In genomic region chr10:43517836-43518235, GRCm38 (mm10) we compare ENCODE assay signal across 8 mouse cellular contexts. TPM values are rescaled to one million over a fixed set of nuclear protein-coding genes. Genes with fewer than 3 reads are reported as not detected.
DNase-seq lines count a peak whose midpoint lies in the region; ATAC-seq and TF ChIP-seq lines count a peak whose summit lies in the region.

No protein-coding gene starts in this region.

- no peaks in the 10 kb centered on the region for H3K9me3 ChIP-seq in heart, embryonic 11.5 days (replicated peaks; ENCODE audit: control insufficient read depth, low read length)
- no peaks in the 10 kb centered on the region for H3K9me3 ChIP-seq in kidney, embryonic 15.5 days (replicated peaks)

- TF ChIP-seq CTCF in heart, adult 2 months (IDR thresholded peaks at IDR 0.05) = no peak

- TF ChIP-seq POLR2A in heart, adult 2 months (IDR thresholded peaks at IDR 0.05; ENCODE audit: insufficient read depth, low read depth, low read length) = no peak

- peak; percentile 41 to 58 for DNase-seq in heart, adult 2 months
- DNase-seq in heart, adult 9 months (ENCODE audit: low spot score in 2 of 2) = peak; percentile 26 to 42
- peak; percentile 85 for DNase-seq in lung, postnatal 36 days
- no peak for DNase-seq in adipocyte (ENCODE audit: low spot score)
- DNase-seq in cerebellum, adult 8-10 months = no peak
- DNase-seq in right cerebral cortex, postnatal 14 days = no peak

- H3K4me2 ChIP-seq in heart, embryonic 11.5 days = no peak overlapping the region
- H3K4me2 ChIP-seq in kidney, embryonic 15.5 days = peak overlapping the region; percentile 36; the same call in 1 of the 2 replicates

- H3K4me1 ChIP-seq in heart, adult 2 months (ENCODE audit: control insufficient read depth, insufficient read depth, low read length) = peaks cover 8% of the 10 kb centered on the region; the same call in 1 of the 2 replicates
- no peaks in the 10 kb centered on the region for H3K4me1 ChIP-seq in heart, embryonic 11.5 days (ENCODE audit: control insufficient read depth, insufficient read depth, low read length)
- H3K4me1 ChIP-seq in kidney, embryonic 15.5 days = peaks cover 26% of the 10 kb centered on the region

- no peaks in the 10 kb centered on the region for H3K79me2 ChIP-seq in heart, adult 2 months (replicated peaks; ENCODE audit: control insufficient read depth, insufficient read depth, low read length)

- intact Hi-C loops in heart, adult 2 months (cut with DNase I) = no loop called here

- no peaks in the 10 kb centered on the region for H3K27me3 ChIP-seq in heart, adult 2 months (ENCODE audit: control insufficient read depth, insufficient read depth, low read length)
- H3K27me3 ChIP-seq in heart, embryonic 11.5 days (ENCODE audit: control insufficient read depth, insufficient read depth, low read length) = no peaks in the 10 kb centered on the region
- H3K27me3 ChIP-seq in kidney, embryonic 15.5 days = no peaks in the 10 kb centered on the region

- H3K27ac ChIP-seq in heart, adult 2 months = peak overlapping the region; percentile 12; the same call in 1 of the 2 replicates
- no peak overlapping the region for H3K27ac ChIP-seq in heart, embryonic 11.5 days (ENCODE audit: low read depth, low read length)
- H3K27ac ChIP-seq in kidney, embryonic 15.5 days = peak overlapping the region; percentile 74

- ATAC-seq in heart, embryonic 11.5 days (replicated peaks; ENCODE audit: insufficient number of reproducible peaks, low FRiP score, low TSS enrichment) = no peak
- peak; percentile 42; the same call in 1 of the 2 replicates for ATAC-seq in kidney, embryonic 15.5 days (replicated peaks; ENCODE audit: low FRiP score)

- TF ChIP-seq EP300 in heart, adult 2 months (IDR thresholded peaks at IDR 0.05; ENCODE audit: insufficient read depth, low read depth, low read length) = no peak

- H3K9ac ChIP-seq in heart, adult 2 months (ENCODE audit: low read depth, low read length) = no peak overlapping the region
- no peak overlapping the region for H3K9ac ChIP-seq in heart, embryonic 11.5 days (ENCODE audit: low read depth, low read length)
- H3K9ac ChIP-seq in kidney, embryonic 15.5 days = no peak overlapping the region

- no peak overlapping the region for H3K4me3 ChIP-seq in heart, adult 2 months
- no peak overlapping the region for H3K4me3 ChIP-seq in heart, embryonic 11.5 days (ENCODE audit: low read depth, low read length)
- H3K4me3 ChIP-seq in kidney, embryonic 15.5 days (replicated peaks) = no peak overlapping the region

- 37% methylated on average over 4 of the region's 4 CpGs for WGBS in heart, adult 2 months
- 60% methylated on average over 4 of the region's 4 CpGs for WGBS in heart, embryonic 11.5 days (ENCODE audit: insufficient replicate concordance)
- WGBS in kidney, embryonic 15.5 days = 58% methylated on average over 4 of the region's 4 CpGs

- H3K36me3 ChIP-seq in heart, adult 2 months (ENCODE audit: control insufficient read depth, insufficient read depth, low read length) = no peaks in the 10 kb centered on the region
- peaks cover 5% of the 10 kb centered on the region; the same call in 1 of the 2 replicates for H3K36me3 ChIP-seq in heart, embryonic 11.5 days (ENCODE audit: control insufficient read depth, insufficient read depth, low read length)
- peaks cover 23% of the 10 kb centered on the region for H3K36me3 ChIP-seq in kidney, embryonic 15.5 days

RNA-seq across cellular contexts. Expression of gene Gm9803, which starts 6.0 kb away (rescaled TPM):
- 10 to 100 TPM in 1 of 2 experiments, 1 to 10 TPM in 1; 7.9 to 18.6 TPM for total RNA-seq in heart, adult 2 months (2021)
- 77.3 and 95.5 TPM in 2 replicates for polyA plus RNA-seq in heart, adult 2 months (2012; rRNA removed)
- polyA plus RNA-seq in heart, embryonic 11.5 days (2014; fragmentation: Nextera tagmentation; extraction: Ambion mirVana) = 11.5 and 22.7 TPM in 2 replicates
- 8.3 and 15.2 TPM in 2 replicates for polyA plus RNA-seq in kidney, embryonic 15.5 days (2015; fragmentation: Nextera tagmentation; extraction: Ambion mirVana)

RNA-seq across cellular contexts. Expression of gene 1700021F05Rik, which starts 23.0 kb away (rescaled TPM):
- total RNA-seq in heart, adult 2 months (2021) = 100 to 1,000 TPM; 112 to 121 TPM
- 27.4 and 34.1 TPM in 2 replicates for polyA plus RNA-seq in heart, adult 2 months (2012; rRNA removed)
- polyA plus RNA-seq in heart, embryonic 11.5 days (2014; fragmentation: Nextera tagmentation; extraction: Ambion mirVana) = 93.8 and 106 TPM in 2 replicates
- polyA plus RNA-seq in kidney, embryonic 15.5 days (2015; fragmentation: Nextera tagmentation; extraction: Ambion mirVana) = 74.3 and 77.4 TPM in 2 replicates

RNA-seq across cellular contexts. Expression of gene Bend3, which starts 39.2 kb away (rescaled TPM):
- 1 to 10 TPM; 5.2 to 7.4 TPM for total RNA-seq in heart, adult 2 months (2021)
- polyA plus RNA-seq in heart, adult 2 months (2012; rRNA removed) = 2.9 and 4.5 TPM in 2 replicates
- 3.9 and 4.1 TPM in 2 replicates for polyA plus RNA-seq in heart, embryonic 11.5 days (2014; fragmentation: Nextera tagmentation; extraction: Ambion mirVana)
- 6.6 and 7.4 TPM in 2 replicates for polyA plus RNA-seq in kidney, embryonic 15.5 days (2015; fragmentation: Nextera tagmentation; extraction: Ambion mirVana)

Comparison
In these comparisons a context has a peak if more than half of its experiments do, and no peak if none do; other contexts are left out.
1. DNase-seq: peak in heart, adult 2 months (2 of 2), heart, adult 9 months (2 of 2) and lung, postnatal 36 days (single experiment); none in adipocyte (single experiment), cerebellum, adult 8-10 months (single experiment) and right cerebral cortex, postnatal 14 days (single experiment).